Mouse (Mus musculus) liver, embryonic 14.5 days (tissue): Measurements from ENCODE around the gene Rnf24. TPM values are rescaled to one million over a fixed set of nuclear protein-coding genes. Genes with fewer than 3 reads are reported as not detected.
A peak's percentile ranks its signal among the peaks of the same experiment; 100 is the strongest.

Source experiments
- ATAC-seq: fragments of 200-750 bp; cut with Nextera tagmentation; 2 replicates; pipeline ENCODE4 v1.8.0; 2017; ENCODE audit warnings: moderate number of reproducible peaks, mild to moderate bottlenecking, moderate library complexity; ENCODE audit not compliant: insufficient read depth
- DNase-seq, 3 experiments: peaks; one replicate each; pipeline ENCODE4 v3.0.0-alpha.2; 2012 to 2013; ENCODE audit warnings: low read depth in 3 of 3, low spot score in 3 of 3
- H3K27ac ChIP-seq: fragments of 300-500 bp; sonication (generic); 2 replicates; pipeline ENCODE4 v1.5.1; 2014; ENCODE audit warnings: moderate library complexity, mild to moderate bottlenecking, control low read depth, inconsistent platforms
- H3K27me3 ChIP-seq: fragments of 300-500 bp; sonication (generic); 2 replicates; pipeline ENCODE4 v1.6.1; 2014; ENCODE audit warnings: mild to moderate bottlenecking, low read length, moderate library complexity; ENCODE audit not compliant: control insufficient read depth, insufficient read depth
- H3K36me3 ChIP-seq: fragments of 300-500 bp; sonication (generic); replicated peaks from 2 replicates; pipeline ENCODE4 v1.6.1; 2014; ENCODE audit warnings: low read depth; ENCODE audit not compliant: control insufficient read depth, insufficient read depth
- H3K4me1 ChIP-seq, 2 experiments: fragments of 200-500 bp in 1 of 2; fragments of 300-500 bp in 1 of 2; sonication (generic) in 1 of 2; replicated peaks; 2 replicates each; pipeline ENCODE4 v1.6.1; 2012 to 2014; ENCODE audit warnings: antibody characterized with exemption in 1 of 2, inconsistent platforms in 1 of 2, low read length in 1 of 2; ENCODE audit not compliant: control insufficient read depth in 2 of 2, insufficient read depth in 2 of 2
- H3K4me2 ChIP-seq: fragments of 300-500 bp; sonication (generic); 2 replicates; pipeline ENCODE4 v1.6.1; 2014; ENCODE audit warnings: low read depth, mild to moderate bottlenecking, control low read depth, moderate library complexity
- H3K4me3 ChIP-seq, 2 experiments: fragments of 200-500 bp in 1 of 2; fragments of 300-500 bp in 1 of 2; sonication (generic) in 1 of 2; 2 replicates each; pipeline ENCODE4 v1.5.1; 2012 to 2014; ENCODE audit warnings: low read depth in 2 of 2, low read length in 2 of 2, mild to moderate bottlenecking in 2 of 2, control low read depth in 1 of 2, inconsistent platforms in 1 of 2, moderate library complexity in 1 of 2; ENCODE audit not compliant: insufficient read depth in 1 of 2
- H3K9ac ChIP-seq: fragments of 300-500 bp; sonication (generic); replicated peaks from 2 replicates; pipeline ENCODE4 v1.6.1; 2014; ENCODE audit warnings: mild to moderate bottlenecking, control low read depth, moderate library complexity
- H3K9me3 ChIP-seq: fragments of 300-500 bp; sonication (generic); 2 replicates; pipeline ENCODE4 v1.6.1; 2016; ENCODE audit warnings: low read length, mixed read lengths; ENCODE audit not compliant: control insufficient read depth
- CTCF ChIP-seq: IDR thresholded peaks from 2 replicates; pipeline ENCODE4 v1.5.1; 2016; ENCODE audit warnings: antibody characterized with exemption, low read depth, control low read depth
- EP300 ChIP-seq: IDR thresholded peaks from 2 replicates; pipeline ENCODE4 v1.6.1; 2016; ENCODE audit warnings: antibody characterized with exemption, low read depth
- WGBS: fragments of 180-500 bp; shearing (Covaris S2); extraction: QIAGEN DNeasy Blood & Tissue Kit; methylation state at CpG from one replicate; pipeline ENCODE4 v1.1.7; 2014; ENCODE audit not compliant: insufficient replicate concordance; 5-methylcytosine and 5-hydroxymethylcytosine counted together
- polyA plus RNA-seq, 2 experiments: library from polyadenylated mRNA; depleted of rRNA in 1 of 2; stranded (reverse) in 1 of 2; unstranded in 1 of 2; fragments of >200 nt; fragmentation: Nextera tagmentation in 1 of 2; extraction: Ambion mirVana in 1 of 2; gene quantifications; 2 replicates each; pipeline versions ENCODE4 v1.2.1 to v1.2.3; 2012 to 2014

Rnf24 gene
- polyA plus RNA-seq, 2 experiments, result 0.32 to 0.55 TPM

GRCm38 (mm10) chr2:131354049-131354448, 1.4 kb upstream of the Rnf24 start:
- 48% methylated on average over 6 of the region's 6 CpGs for WGBS
- Histone ChIP-seq H3K4me2 (no peak overlapping the region), H3K27ac (no peak overlapping the region), H3K4me1 (peaks cover 3 to 9% of the 10 kb centered on the region in 2 experiments; a peak in 1 of 4 replicates), H3K9me3 (no peaks in the 10 kb centered on the region), H3K9ac (no peak overlapping the region), H3K27me3 (no peaks in the 10 kb centered on the region), H3K36me3 (no peaks in the 10 kb centered on the region), H3K4me3 (no peak overlapping the region)
- ATAC-seq (no peak), DNase-seq (no peak)
- TF ChIP-seq CTCF (no peak), EP300 (no peak)

GRCm38 (mm10) chr2:131353564-131353915, 848 bp upstream of the Rnf24 start:
- H3K4me3 ChIP-seq, result no peak overlapping the region

GRCm38 (mm10) chr2:131351968-131352746, 535 bp downstream of the Rnf24 start:
- peak; percentile 60; the same call in 1 of the 2 replicates for ATAC-seq
- 1% methylated on average over 51 of the region's 51 CpGs for WGBS

More at GRCm38 (mm10) chr2:131353564-131353915, 848 bp upstream of the Rnf24 start:
- H3K9me3 ChIP-seq, result no peaks in the 10 kb centered on the region
- no peak for ATAC-seq
- no peaks in the 10 kb centered on the region for H3K36me3 ChIP-seq
- H3K4me1 ChIP-seq, result peaks cover 3 to 9% of the 10 kb centered on the region in 2 experiments; a peak in 1 of 4 replicates
- TF ChIP-seq CTCF (no peak), EP300 (no peak)
- DNase-seq, result no peak
- no peak overlapping the region for H3K27ac ChIP-seq
- WGBS, result 6% methylated on average over 3 of the region's 3 CpGs
- peak overlapping the region; percentile 97 for H3K4me2 ChIP-seq
- H3K9ac ChIP-seq, result peak overlapping the region; percentile 76
- H3K27me3 ChIP-seq, result no peaks in the 10 kb centered on the region

GRCm38 (mm10) chr2:131351471-131351870, 1.2 kb downstream of the Rnf24 start:
- no peaks in the 10 kb centered on the region for H3K9me3 ChIP-seq
- TF ChIP-seq CTCF (no peak), EP300 (no peak)
- no peaks in the 10 kb centered on the region for H3K27me3 ChIP-seq
- H3K4me1 ChIP-seq, result peaks cover 3 to 9% of the 10 kb centered on the region in 2 experiments; a peak in 1 of 4 replicates
- H3K27ac ChIP-seq, result no peak overlapping the region
- ATAC-seq, result no peak
- no peak overlapping the region; the same call in 1 of the 2 replicates for H3K9ac ChIP-seq
- H3K4me3 ChIP-seq, result no peak overlapping the region; a peak in 1 of 4 replicates
- 40% methylated on average over 10 of the region's 10 CpGs for WGBS
- DNase-seq, result no peak
- no peaks in the 10 kb centered on the region for H3K36me3 ChIP-seq
- H3K4me2 ChIP-seq, result peak overlapping the region; percentile 97

More at GRCm38 (mm10) chr2:131351968-131352746, 535 bp downstream of the Rnf24 start:
- Histone ChIP-seq H3K36me3 (no peaks in the 10 kb centered on the region), H3K27me3 (no peaks in the 10 kb centered on the region), H3K4me1 (peaks cover 3 to 9% of the 10 kb centered on the region in 2 experiments; a peak in 1 of 4 replicates), H3K4me2 (peak overlapping the region; percentile 97), H3K9me3 (no peaks in the 10 kb centered on the region), H3K4me3 (peak overlapping the region; percentile 70 to 72), H3K27ac (no peak overlapping the region), H3K9ac (peak overlapping the region; percentile 69)
- DNase-seq, result peak in 2 of 3 experiments; percentile 14 to 33
- TF ChIP-seq EP300 (no peak), CTCF (no peak)

DNA sequence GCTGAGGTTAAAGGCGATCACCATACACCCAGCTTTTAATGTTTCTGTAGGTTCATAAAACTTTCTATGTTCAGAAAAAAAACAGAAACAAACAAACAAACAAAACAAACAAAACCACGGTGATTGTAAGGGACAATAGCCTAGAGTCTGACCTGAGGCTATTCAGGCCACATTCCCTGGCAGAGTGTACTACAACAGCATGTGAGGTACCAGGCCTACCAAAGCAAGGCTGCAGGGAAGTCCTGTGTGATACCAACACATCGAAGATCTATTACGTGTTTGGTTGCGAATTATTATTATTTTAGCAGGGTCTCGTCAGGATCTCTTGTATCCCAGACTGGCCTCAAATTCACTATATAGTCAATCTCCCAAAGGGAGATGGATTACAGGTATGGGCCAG, 2.4 kb downstream of the Rnf24 start:
- ATAC-seq (no peak), DNase-seq (no peak)
- TF ChIP-seq EP300 (no peak), CTCF (no peak)
- Histone ChIP-seq H3K27ac (no peak overlapping the region), H3K4me2 (no peak overlapping the region), H3K27me3 (no peaks in the 10 kb centered on the region), H3K9me3 (no peaks in the 10 kb centered on the region), H3K36me3 (no peaks in the 10 kb centered on the region), H3K4me3 (no peak overlapping the region), H3K4me1 (peaks cover 3 to 5% of the 10 kb centered on the region in 2 experiments; a peak in 1 of 4 replicates), H3K9ac (no peak overlapping the region)
- 74% methylated on average over 6 of the region's 6 CpGs for WGBS
